7 mouse cellular contexts compared by ENCODE assay signal in genomic region chrX:105929478-105930038, GRCm38 (mm10). TPM values are rescaled to one million over a fixed set of nuclear protein-coding genes. Genes with fewer than 3 reads are reported as not detected.
DNase-seq lines count a peak whose midpoint lies in the region; ATAC-seq and TF ChIP-seq lines count a peak whose summit lies in the region.

No protein-coding gene starts in this region.

- H3K27ac ChIP-seq in lung, embryonic 16.5 days (ENCODE audit: low read length), result peak overlapping the region; percentile 12; the same call in 1 of the 2 replicates
- no peak overlapping the region for H3K27ac ChIP-seq in forebrain, embryonic 12.5 days
- H3K27ac ChIP-seq in liver, embryonic 12.5 days, result no peak overlapping the region; the same call in 1 of the 2 replicates
- H3K27ac ChIP-seq in stomach, postnatal 0 days (replicated peaks), result no peak overlapping the region

- peaks cover 10% of the 10 kb centered on the region for H3K4me1 ChIP-seq in lung, embryonic 16.5 days (replicated peaks; ENCODE audit: control insufficient read depth, insufficient read depth, low read length)
- peaks cover 4% of the 10 kb centered on the region for H3K4me1 ChIP-seq in forebrain, embryonic 12.5 days
- H3K4me1 ChIP-seq in liver, embryonic 12.5 days, result peaks cover 23% of the 10 kb centered on the region
- H3K4me1 ChIP-seq in stomach, postnatal 0 days (replicated peaks; ENCODE audit: control insufficient read depth, insufficient read depth), result no peaks in the 10 kb centered on the region

- H3K27me3 ChIP-seq in lung, embryonic 16.5 days (ENCODE audit: control insufficient read depth, insufficient read depth, low read depth, low read length), result no peaks in the 10 kb centered on the region
- H3K27me3 ChIP-seq in forebrain, embryonic 12.5 days, result no peaks in the 10 kb centered on the region
- H3K27me3 ChIP-seq in liver, embryonic 12.5 days (replicated peaks), result 0 out of 2 replicates have a peak, but pooled peaks cover 4% of the 10 kb centered on the region
- H3K27me3 ChIP-seq in stomach, postnatal 0 days (ENCODE audit: control insufficient read depth, insufficient read depth, low read length), result no peaks in the 10 kb centered on the region

- H3K36me3 ChIP-seq in lung, embryonic 16.5 days (ENCODE audit: control insufficient read depth, insufficient read depth, low read length), result no peaks in the 10 kb centered on the region
- H3K36me3 ChIP-seq in forebrain, embryonic 12.5 days (replicated peaks), result no peaks in the 10 kb centered on the region
- H3K36me3 ChIP-seq in liver, embryonic 12.5 days, result no peaks in the 10 kb centered on the region; the same call in 1 of the 2 replicates
- H3K36me3 ChIP-seq in stomach, postnatal 0 days (ENCODE audit: control insufficient read depth, insufficient read depth, low read length), result no peaks in the 10 kb centered on the region

- ATAC-seq in lung, embryonic 16.5 days (ENCODE audit: low read depth), result peak; percentile 27; the same call in 1 of the 2 replicates
- peak; percentile 57 for ATAC-seq in forebrain, embryonic 12.5 days (ENCODE audit: low FRiP score)
- ATAC-seq in liver, embryonic 12.5 days, result peak; percentile 32
- ATAC-seq in stomach, postnatal 0 days (ENCODE audit: low FRiP score, low TSS enrichment), result no peak

- WGBS in lung, embryonic 16.5 days, result 30% methylated on average over 8 of the region's 8 CpGs
- 34% methylated on average over 8 of the region's 8 CpGs for WGBS in forebrain, embryonic 12.5 days
- 32% methylated on average over 8 of the region's 8 CpGs for WGBS in liver, embryonic 12.5 days (ENCODE audit: insufficient replicate concordance)
- WGBS in stomach, postnatal 0 days, result 30% methylated on average over 8 of the region's 8 CpGs

- TF ChIP-seq CTCF in stomach, postnatal 0 days (IDR thresholded peaks at IDR 0.05; ENCODE audit: low read depth), result no peak

- DNase-seq in lung, postnatal 14 days, result no peak
- DNase-seq in stomach, postnatal 0 days (ENCODE audit: low spot score), result no peak
- no peak for DNase-seq in gastrocnemius, postnatal 10 days
- no peak for DNase-seq in right cerebral cortex, postnatal 10 days (ENCODE audit: low spot score in 2 of 2)

- no peaks in the 10 kb centered on the region for H3K9me3 ChIP-seq in lung, embryonic 16.5 days (ENCODE audit: control insufficient read depth, low read length)
- no peaks in the 10 kb centered on the region for H3K9me3 ChIP-seq in forebrain, embryonic 12.5 days
- H3K9me3 ChIP-seq in liver, embryonic 12.5 days (replicated peaks), result no peaks in the 10 kb centered on the region
- H3K9me3 ChIP-seq in stomach, postnatal 0 days (ENCODE audit: control insufficient read depth, low read length), result no peaks in the 10 kb centered on the region

- H3K9ac ChIP-seq in lung, embryonic 16.5 days (ENCODE audit: low read length), result no peak overlapping the region; the same call in 1 of the 2 replicates
- no peak overlapping the region for H3K9ac ChIP-seq in forebrain, embryonic 12.5 days
- H3K9ac ChIP-seq in liver, embryonic 12.5 days, result no peak overlapping the region
- no peak overlapping the region for H3K9ac ChIP-seq in stomach, postnatal 0 days (ENCODE audit: low read length)

- H3K4me2 ChIP-seq in lung, embryonic 16.5 days (ENCODE audit: low read depth, low read length), result peak overlapping the region; percentile 39
- H3K4me2 ChIP-seq in forebrain, embryonic 12.5 days, result peak overlapping the region; percentile 44
- H3K4me2 ChIP-seq in liver, embryonic 12.5 days, result peak overlapping the region; percentile 66
- peak overlapping the region; percentile 49 for H3K4me2 ChIP-seq in stomach, postnatal 0 days (replicated peaks; ENCODE audit: low read depth)

- TF ChIP-seq EP300 in stomach, postnatal 0 days (optimal IDR thresholded peaks at IDR 0.05), result no peak

- peak overlapping the region; percentile 61 for H3K4me3 ChIP-seq in lung, embryonic 16.5 days (ENCODE audit: low read length)
- peak overlapping the region; percentile 62 for H3K4me3 ChIP-seq in forebrain, embryonic 12.5 days (replicated peaks)
- peak overlapping the region; percentile 74 for H3K4me3 ChIP-seq in liver, embryonic 12.5 days
- H3K4me3 ChIP-seq in stomach, postnatal 0 days (ENCODE audit: low read depth, low read length), result peak overlapping the region; percentile 65

RNA-seq across cellular contexts. Expression of gene Atrx, which starts 0.4 kb away (rescaled TPM):
- polyA plus RNA-seq in lung, embryonic 16.5 days (2015; fragmentation: Nextera tagmentation; extraction: Ambion mirVana), result 184 and 190 TPM in 2 replicates
- 245 and 253 TPM in 2 replicates for polyA plus RNA-seq in forebrain, embryonic 12.5 days (2016; fragmentation: Nextera tagmentation; extraction: Ambion mirVana)
- 67.8 and 70.1 TPM in 2 replicates for polyA plus RNA-seq in liver, embryonic 12.5 days (2016; fragmentation: Nextera tagmentation; extraction: Ambion mirVana)
- 58.2 and 66.0 TPM in 2 replicates for polyA plus RNA-seq in stomach, postnatal 0 days (2015; fragmentation: Nextera tagmentation; extraction: Ambion mirVana)
- 10 to 100 TPM; 52.1 to 72.6 TPM for total RNA-seq in gastrocnemius, postnatal 10 days (2021)
